Mouse (Mus musculus) heart, embryonic 10.5 days (tissue): ENCODE data around the gene Slc6a15. TPM values are rescaled to one million over a fixed set of nuclear protein-coding genes. Genes with fewer than 3 reads are reported as not detected.

Experiments
- DNase-seq: peaks from one replicate; pipeline ENCODE4 v3.0.0-alpha.2; 2017; ENCODE audit warnings: low spot score
- H3K27ac ChIP-seq: fragments of 300-500 bp; sonication (generic); 2 replicates; pipeline ENCODE4 v1.5.1; 2016; ENCODE audit warnings: mild to moderate bottlenecking
- H3K27me3 ChIP-seq: fragments of 300-500 bp; sonication (generic); 2 replicates; pipeline ENCODE4 v1.6.1; 2016; ENCODE audit warnings: mild to moderate bottlenecking; ENCODE audit not compliant: poor library complexity, insufficient read depth, severe bottlenecking
- H3K36me3 ChIP-seq: fragments of 300-500 bp; sonication (generic); 2 replicates; pipeline ENCODE4 v1.6.1; 2016; ENCODE audit warnings: mild to moderate bottlenecking, moderate library complexity
- H3K4me1 ChIP-seq: fragments of 300-500 bp; sonication (generic); 2 replicates; pipeline ENCODE4 v1.6.1; 2016; ENCODE audit warnings: mild to moderate bottlenecking
- H3K4me3 ChIP-seq: fragments of 300-500 bp; sonication (generic); 2 replicates; pipeline ENCODE4 v1.5.1; 2016; ENCODE audit warnings: mild to moderate bottlenecking, moderate library complexity
- H3K9me3 ChIP-seq: fragments of 300-500 bp; sonication (generic); 2 replicates; pipeline ENCODE4 v1.6.1; 2016; ENCODE audit warnings: mild to moderate bottlenecking, moderate library complexity
- WGBS: fragments of 180-500 bp; shearing (Covaris S2); methylation state at CpG from one replicate; pipeline ENCODE4 v1.1.7; 2016; 5-methylcytosine and 5-hydroxymethylcytosine counted together
- polyA plus RNA-seq: library from polyadenylated mRNA; unstranded; fragments of >200 nt; fragmentation: Nextera tagmentation; extraction: Ambion mirVana; gene quantifications from 2 replicates; pipeline ENCODE4 v1.2.1, GENCODE M21; 2016

The Slc6a15 gene
- 0.95 and 0.97 TPM in 2 replicates for polyA plus RNA-seq

- no peak for DNase-seq
- Histone ChIP-seq H3K27me3 (peaks cover 18% of the 10 kb centered on the region; the same call in 1 of the 2 replicates), H3K36me3 (no peaks in the 10 kb centered on the region), H3K4me1 (peaks cover 14% of the 10 kb centered on the region; the same call in 1 of the 2 replicates), H3K4me3 (peak within 1 kb of the TSS; percentile 66), H3K27ac (peak within 1 kb of the TSS; percentile 22; the same call in 1 of the 2 replicates), H3K9me3 (no peaks in the 10 kb centered on the region)
- under 1% methylated on average over 40 of the region's 43 CpGs for WGBS
Measured at GRCm38 (mm10) chr10:103367371-103368295, at the start of gene Slc6a15. Slc6a15 (plus strand) TSS chr10:103367783.

GRCm38 (mm10) chr10:103321941-103322340 lies 45.6 kb upstream of the Slc6a15 start:
- H3K27me3 ChIP-seq, result no peaks in the 10 kb centered on the region
- WGBS, result 71% methylated on average over 3 of the region's 3 CpGs
- H3K4me1 ChIP-seq, result no peaks in the 10 kb centered on the region
- H3K4me3 ChIP-seq, result no peak overlapping the region
- H3K27ac ChIP-seq, result no peak overlapping the region
- no peak for DNase-seq
- H3K9me3 ChIP-seq, result no peaks in the 10 kb centered on the region
- no peaks in the 10 kb centered on the region for H3K36me3 ChIP-seq

- DNase-seq, result no peak
- H3K9me3 ChIP-seq, result no peaks in the 10 kb centered on the region
- no peaks in the 10 kb centered on the region for H3K4me1 ChIP-seq
- no peak overlapping the region for H3K4me3 ChIP-seq
- 73% methylated on average over 3 of the region's 3 CpGs for WGBS
- H3K27me3 ChIP-seq, result no peaks in the 10 kb centered on the region
- no peak overlapping the region for H3K27ac ChIP-seq
- H3K36me3 ChIP-seq, result no peaks in the 10 kb centered on the region
Measured at GRCm38 (mm10) chr10:103323386-103323785, 44.2 kb upstream of the Slc6a15 start.

GRCm38 (mm10) chr10:103334306-103334705 lies 33.3 kb upstream of the Slc6a15 start:
- no peak overlapping the region for H3K4me3 ChIP-seq
- no peaks in the 10 kb centered on the region for H3K27me3 ChIP-seq
- DNase-seq, result no peak
- no peaks in the 10 kb centered on the region for H3K4me1 ChIP-seq
- H3K36me3 ChIP-seq, result no peaks in the 10 kb centered on the region
- no peaks in the 10 kb centered on the region for H3K9me3 ChIP-seq
- 83% methylated on average over 1 of the region's 1 CpGs for WGBS
- no peak overlapping the region for H3K27ac ChIP-seq

- WGBS, result 77% methylated on average over 5 of the region's 5 CpGs
- DNase-seq, result no peak
Measured at GRCm38 (mm10) chr10:103339928-103340327, 27.7 kb upstream of the Slc6a15 start.

GRCm38 (mm10) chr10:103346797-103347196 lies 20.8 kb upstream of the Slc6a15 start:
- no peak overlapping the region for H3K4me3 ChIP-seq
- no peaks in the 10 kb centered on the region for H3K36me3 ChIP-seq
- WGBS, result 74% methylated on average over 2 of the region's 2 CpGs
- H3K27me3 ChIP-seq, result no peaks in the 10 kb centered on the region
- H3K4me1 ChIP-seq, result no peaks in the 10 kb centered on the region
- no peaks in the 10 kb centered on the region for H3K9me3 ChIP-seq
- no peak for DNase-seq
- no peak overlapping the region for H3K27ac ChIP-seq

More at GRCm38 (mm10) chr10:103339928-103340327, 27.7 kb upstream of the Slc6a15 start:
- Histone ChIP-seq H3K27me3 (no peaks in the 10 kb centered on the region), H3K4me3 (no peak overlapping the region), H3K4me1 (no peaks in the 10 kb centered on the region), H3K9me3 (no peaks in the 10 kb centered on the region), H3K36me3 (no peaks in the 10 kb centered on the region), H3K27ac (no peak overlapping the region)

- peak overlapping the region; percentile 22; the same call in 1 of the 2 replicates for H3K27ac ChIP-seq
Measured at GRCm38 (mm10) chr10:103368296-103369080, 905 bp downstream of the Slc6a15 start.

GRCm38 (mm10) chr10:103369081-103369420 lies 1.5 kb downstream of the Slc6a15 start:
- Histone ChIP-seq H3K9me3 (no peaks in the 10 kb centered on the region), H3K36me3 (no peaks in the 10 kb centered on the region), H3K4me1 (peaks cover 14% of the 10 kb centered on the region; the same call in 1 of the 2 replicates), H3K4me3 (peak overlapping the region; percentile 66), H3K27me3 (peaks cover 18% of the 10 kb centered on the region; the same call in 1 of the 2 replicates), H3K27ac (peak overlapping the region; percentile 22; the same call in 1 of the 2 replicates)
- WGBS, result under 1% methylated on average over 8 of the region's 8 CpGs
- DNase-seq, result peak; percentile 80

More at GRCm38 (mm10) chr10:103368296-103369080, 905 bp downstream of the Slc6a15 start:
- whole genome bisulfite sequencing, result under 1% methylated on average over 37 of the region's 37 CpGs
- H3K27me3 ChIP-seq, result peaks cover 18% of the 10 kb centered on the region; the same call in 1 of the 2 replicates
- H3K4me3 ChIP-seq, result peak overlapping the region; percentile 66
- H3K36me3 ChIP-seq, result no peaks in the 10 kb centered on the region
- peaks cover 14% of the 10 kb centered on the region; the same call in 1 of the 2 replicates for H3K4me1 ChIP-seq
- H3K9me3 ChIP-seq, result no peaks in the 10 kb centered on the region
- DNase-seq, result no peak

- H3K27ac ChIP-seq, result no peak overlapping the region
- no peak for DNase-seq
- 27% methylated on average over 4 of the region's 4 CpGs for WGBS
- H3K9me3 ChIP-seq, result no peaks in the 10 kb centered on the region
- no peaks in the 10 kb centered on the region for H3K36me3 ChIP-seq
- no peaks in the 10 kb centered on the region for H3K27me3 ChIP-seq
- H3K4me1 ChIP-seq, result no peaks in the 10 kb centered on the region
- no peak overlapping the region for H3K4me3 ChIP-seq
Measured at GRCm38 (mm10) chr10:103402171-103402570, 34.6 kb downstream of the Slc6a15 start.

- Histone ChIP-seq H3K4me1 (no peaks in the 10 kb centered on the region), H3K27ac (no peak overlapping the region), H3K36me3 (no peaks in the 10 kb centered on the region), H3K9me3 (no peaks in the 10 kb centered on the region), H3K4me3 (no peak overlapping the region), H3K27me3 (no peaks in the 10 kb centered on the region)
- WGBS, result 60% methylated on average over 1 of the region's 1 CpGs
- DNase-seq, result no peak
Measured at GRCm38 (mm10) chr10:103427717-103428116, 60.1 kb downstream of the Slc6a15 start.

GRCm38 (mm10) chr10:103442588-103442987 lies 75.0 kb downstream of the Slc6a15 start:
- 70% methylated on average over 2 of the region's 2 CpGs for WGBS
- no peak for DNase-seq
- Histone ChIP-seq H3K4me1 (no peaks in the 10 kb centered on the region), H3K36me3 (no peaks in the 10 kb centered on the region), H3K4me3 (no peak overlapping the region), H3K27me3 (no peaks in the 10 kb centered on the region), H3K27ac (no peak overlapping the region), H3K9me3 (no peaks in the 10 kb centered on the region)

- WGBS, result 42% methylated on average over 3 of the region's 3 CpGs
- H3K27ac ChIP-seq, result no peak overlapping the region
Measured at GRCm38 (mm10) chr10:103443070-103443469, 75.5 kb downstream of the Slc6a15 start.

More at GRCm38 (mm10) chr10:103443070-103443469, 75.5 kb downstream of the Slc6a15 start:
- no peaks in the 10 kb centered on the region for H3K27me3 ChIP-seq
- H3K4me3 ChIP-seq, result no peak overlapping the region
- H3K9me3 ChIP-seq, result no peaks in the 10 kb centered on the region
- no peaks in the 10 kb centered on the region for H3K36me3 ChIP-seq
- no peak for DNase-seq
- H3K4me1 ChIP-seq, result no peaks in the 10 kb centered on the region
